27 mouse cellular contexts compared by ENCODE assay signal in genomic region chr2:59556870-59557269, GRCm38 (mm10).
"Had no signal": no experiment of that assay in that cellular context is flagged by ENCODE, and none has a peak within 500 bp of the region (broad histone marks: within the 10 kb centered on the region; RNA-seq: fewer than 3 reads in every experiment).

No protein-coding gene starts in this region.

- DNase-seq: gastrocnemius, postnatal 10 days; gastrocnemius, postnatal 25 days; heart, adult 2 months; heart, postnatal 4 days; kidney, adult 11 months; kidney, adult 2 months; kidney, adult 9 months; kidney, postnatal 14 days; kidney, postnatal 36 days; layer of hippocampus, adult 9-11 months; layer of hippocampus, postnatal 36 days; left cerebral cortex, postnatal 4 days; liver; liver, embryonic 13.5 days had no signal

- H3K36me3 ChIP-seq: heart, embryonic 13.5 days; heart, embryonic 15.5 days; hindbrain, embryonic 10.5 days; hindbrain, embryonic 12.5 days; kidney, embryonic 15.5 days; limb, embryonic 13.5 days; liver, embryonic 13.5 days; liver, embryonic 15.5 days had no signal

- H3K4me2 ChIP-seq: heart, embryonic 11.5 days; heart, embryonic 13.5 days; heart, embryonic 15.5 days; hindbrain, embryonic 12.5 days; hindbrain, embryonic 14.5 days; kidney, embryonic 15.5 days; limb, embryonic 13.5 days; liver, embryonic 11.5 days; liver, embryonic 13.5 days; liver, embryonic 15.5 days had no signal

- H3K27ac ChIP-seq: heart, adult 2 months; heart, embryonic 13.5 days; heart, embryonic 15.5 days; hindbrain, embryonic 10.5 days; hindbrain, embryonic 12.5 days; hindbrain, embryonic 14.5 days; kidney, embryonic 15.5 days; kidney, postnatal 0 days; limb, embryonic 13.5 days; liver, embryonic 13.5 days; liver, embryonic 15.5 days had no signal

- H3K4me1 ChIP-seq: heart, embryonic 13.5 days; heart, embryonic 15.5 days; hindbrain, embryonic 10.5 days; hindbrain, embryonic 12.5 days; liver, embryonic 13.5 days; liver, embryonic 15.5 days had no signal

- H3K27me3 ChIP-seq: heart, embryonic 13.5 days; heart, embryonic 15.5 days; hindbrain, embryonic 12.5 days; kidney, embryonic 15.5 days; liver, embryonic 13.5 days; liver, embryonic 15.5 days had no signal

- H3K9ac ChIP-seq: heart, embryonic 13.5 days; heart, embryonic 15.5 days; hindbrain, embryonic 12.5 days; hindbrain, embryonic 14.5 days; kidney, embryonic 15.5 days; limb, embryonic 13.5 days; liver, embryonic 13.5 days; liver, embryonic 15.5 days had no signal

- ATAC-seq: hindbrain, embryonic 16.5 days; inflammation-experienced regulatory T-cells, adult 6 months had no signal

- H3K9me3 ChIP-seq: heart, embryonic 13.5 days; heart, embryonic 15.5 days; hindbrain, embryonic 10.5 days; hindbrain, embryonic 12.5 days; kidney, embryonic 15.5 days; limb, embryonic 13.5 days; liver, embryonic 13.5 days; liver, embryonic 15.5 days had no signal

- H3K4me3 ChIP-seq: heart, adult 2 months; heart, embryonic 13.5 days; heart, embryonic 15.5 days; hindbrain, embryonic 10.5 days; hindbrain, embryonic 12.5 days; kidney, embryonic 15.5 days; limb, embryonic 13.5 days; liver, embryonic 13.5 days; liver, embryonic 15.5 days had no signal
